Mouse (Mus musculus) cerebellum, adult 2 months (tissue): ENCODE measurements around the gene Smarcad1.

Source experiments
- CTCF ChIP-seq: fragments of 200-500 bp; IDR thresholded peaks from 2 replicates; pipeline ENCODE4 v1.5.1; 2011; ENCODE audit warnings: low read depth, mild to moderate bottlenecking, control low read depth, low read length, moderate library complexity, borderline replicate concordance; ENCODE audit not compliant: insufficient read depth
- POLR2A ChIP-seq: fragments of 200-500 bp; IDR thresholded peaks from 2 replicates; pipeline ENCODE4 v1.6.1; 2011; ENCODE audit warnings: low read length, control low read depth, borderline replicate concordance; ENCODE audit not compliant: insufficient read depth

DNA sequence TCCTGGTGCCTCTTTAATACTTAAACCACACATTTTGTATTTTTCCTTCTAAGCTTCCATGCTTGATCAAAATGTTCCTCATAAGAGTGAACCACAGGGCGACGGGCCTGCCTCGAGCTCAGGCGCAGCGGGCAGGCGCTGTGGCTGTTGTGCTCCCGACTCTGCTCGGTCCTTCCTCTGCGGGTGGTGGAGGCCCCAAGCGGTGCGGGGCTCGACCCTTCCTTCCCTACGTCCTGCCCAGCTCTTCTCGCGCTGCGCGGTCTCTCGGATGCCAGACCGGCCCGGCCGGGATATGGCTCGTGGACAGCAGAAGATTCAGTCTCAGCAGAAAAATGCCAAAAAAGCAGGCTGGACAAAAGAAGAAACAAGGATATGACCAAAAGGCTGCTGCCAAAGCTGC lies 108.3 kb downstream of the Smarcad1 start:
- TF ChIP-seq CTCF (no peak), POLR2A (no peak)
